Mouse (Mus musculus) kidney, postnatal 36 days (tissue): ENCODE measurements around the gene Arhgef25.

Experiments used
- DNase-seq, 2 experiments: peaks; one replicate each; pipeline ENCODE4 v3.0.0; 2021 to 2022; ENCODE audit warnings: mixed read lengths in 2 of 2

Gene Arhgef25

GRCm38 (mm10) chr10:127189651-127190381, at the start of gene Arhgef25:
Gene Arhgef25 (minus strand): TSS chr10:127190083.
- DNase-seq: peak in 1 of 2 experiments; percentile 46

DNA sequence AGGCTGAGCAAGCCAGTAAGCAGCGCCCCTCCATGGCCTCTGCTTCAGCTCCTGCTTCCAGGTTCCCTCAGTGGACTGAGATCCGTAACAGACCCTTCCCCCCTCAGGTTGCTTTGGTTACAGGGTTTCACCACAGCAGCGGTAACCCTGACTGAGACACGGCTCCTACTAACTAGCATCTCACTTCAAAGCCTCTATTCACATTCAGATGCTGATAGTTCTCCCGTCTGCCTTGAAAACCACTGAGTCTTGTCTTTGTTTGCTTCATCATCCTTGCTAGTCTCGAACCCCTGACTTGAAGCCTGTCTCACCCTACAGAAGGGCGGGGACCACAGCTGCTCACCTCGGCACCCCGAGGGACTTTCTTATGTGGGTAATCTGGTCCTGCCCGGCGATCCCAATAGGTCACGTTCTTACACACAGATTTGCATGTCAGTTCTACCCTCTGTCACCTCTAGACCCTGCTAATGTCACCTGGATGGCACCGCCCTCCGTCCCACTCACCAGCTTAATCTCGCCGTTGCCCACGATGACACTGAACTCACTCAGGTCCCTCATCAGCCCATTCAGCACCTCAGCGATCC, 48.5 kb upstream of the Arhgef25 start:
- no peak for DNase-seq

- DNase-seq: peak in 1 of 2 experiments; percentile 30
These were observed 46.7 kb upstream of the Arhgef25 start for GRCm38 (mm10) chr10:127236541-127236940.

GRCm38 (mm10) chr10:127233141-127233540, 43.3 kb upstream of the Arhgef25 start:
- peak in 1 of 2 experiments; percentile 45 for DNase-seq

GRCm38 (mm10) chr10:127231741-127232140, 41.9 kb upstream of the Arhgef25 start:
- DNase-seq: no peak

- DNase-seq: no peak
These were observed 40.8 kb upstream of the Arhgef25 start for GRCm38 (mm10) chr10:127230693-127231092.

DNA sequence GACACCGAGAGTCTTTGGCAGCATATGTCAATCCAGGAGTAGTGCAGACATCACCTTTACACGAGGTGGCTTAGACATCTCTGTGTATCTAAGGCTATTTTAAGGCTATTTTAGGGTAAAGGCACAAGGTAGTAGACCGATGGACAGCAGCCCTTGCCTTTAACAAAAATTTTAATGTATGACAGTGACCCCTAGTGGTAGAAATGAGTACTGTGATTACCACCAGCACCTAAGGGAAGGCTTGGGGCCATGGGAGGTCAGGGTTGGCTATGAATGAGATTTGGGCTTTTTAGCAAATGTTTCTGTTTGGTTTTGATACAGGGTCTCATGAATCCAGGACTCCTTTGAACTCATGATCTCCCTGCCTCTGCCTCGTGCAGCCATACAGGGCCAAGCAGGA, 39.0 kb upstream of the Arhgef25 start:
- DNase-seq: peak; percentile 51 to 74

- DNase-seq: no peak
These were observed 37.3 kb upstream of the Arhgef25 start for GRCm38 (mm10) chr10:127227163-127227562.

- peak; percentile 24 to 67 for DNase-seq
These were observed 36.5 kb upstream of the Arhgef25 start for GRCm38 (mm10) chr10:127226318-127226895.

- no peak for DNase-seq
These were observed 35.8 kb upstream of the Arhgef25 start for GRCm38 (mm10) chr10:127225732-127226131.

GRCm38 (mm10) chr10:127225213-127225612, 35.3 kb upstream of the Arhgef25 start:
- DNase-seq: no peak

DNA sequence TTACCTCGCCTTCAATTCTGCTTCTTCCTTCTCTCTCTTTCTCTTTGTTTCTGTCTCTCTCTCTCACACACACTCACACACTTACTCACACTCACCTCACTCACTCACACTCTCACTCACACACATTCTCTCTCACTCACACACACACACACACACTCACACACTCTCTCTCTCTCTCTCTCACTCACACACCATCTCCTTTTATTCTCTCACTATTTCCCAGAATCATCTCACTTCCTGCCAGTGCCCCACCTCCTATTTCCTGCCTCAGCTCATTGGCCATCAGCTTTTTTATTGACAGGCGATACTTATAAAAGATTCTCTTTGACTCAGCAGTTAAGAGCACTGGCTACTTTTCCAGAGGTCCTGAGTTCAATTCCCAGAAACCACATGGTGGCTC, 28.5 kb upstream of the Arhgef25 start:
- no peak for DNase-seq

GRCm38 (mm10) chr10:127217177-127217576, 27.3 kb upstream of the Arhgef25 start:
- no peak for DNase-seq

GRCm38 (mm10) chr10:127216456-127216855, 26.6 kb upstream of the Arhgef25 start:
- DNase-seq: no peak

DNA sequence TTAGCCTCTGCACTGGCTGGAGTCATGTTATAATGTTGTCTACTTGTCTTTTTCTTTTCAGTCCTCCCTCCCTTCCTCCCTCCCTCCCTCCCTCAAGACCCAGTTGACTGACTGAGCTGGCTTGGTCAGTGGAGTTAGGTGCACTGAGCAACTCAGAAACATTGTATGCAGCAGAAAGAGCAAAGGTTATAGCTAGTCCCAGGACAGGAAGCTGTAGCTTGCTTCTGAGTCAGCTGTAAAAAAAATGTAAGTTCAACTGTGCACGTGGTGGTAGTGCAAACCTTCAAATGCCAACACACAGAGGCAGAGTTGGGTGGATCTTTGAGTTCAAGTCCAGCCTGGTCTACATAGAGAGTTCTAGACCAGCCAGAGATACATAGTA, 24.5 kb upstream of the Arhgef25 start:
- DNase-seq: no peak

GRCm38 (mm10) chr10:127213704-127214421, 24.0 kb upstream of the Arhgef25 start:
- no peak for DNase-seq

DNA sequence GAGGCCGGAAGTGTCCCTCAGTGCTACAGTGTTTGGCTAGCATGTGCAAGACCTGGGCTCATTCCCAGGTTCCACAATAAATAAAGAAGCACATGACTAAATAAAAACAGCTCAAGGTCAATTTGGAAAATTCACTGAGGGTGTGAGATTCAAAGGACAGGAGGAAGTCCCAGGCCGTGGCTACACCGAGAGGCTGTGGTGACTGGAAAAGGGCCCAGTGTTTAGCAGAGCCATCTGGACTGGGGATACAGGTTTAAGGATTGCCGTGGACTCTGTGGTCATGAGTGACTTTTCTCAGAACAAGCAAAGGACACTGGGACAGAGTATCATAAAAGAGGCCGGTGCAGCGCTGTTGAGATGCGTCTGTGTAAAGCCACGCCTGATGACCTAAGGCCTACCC, 23.4 kb upstream of the Arhgef25 start:
- DNase-seq: no peak

DNA sequence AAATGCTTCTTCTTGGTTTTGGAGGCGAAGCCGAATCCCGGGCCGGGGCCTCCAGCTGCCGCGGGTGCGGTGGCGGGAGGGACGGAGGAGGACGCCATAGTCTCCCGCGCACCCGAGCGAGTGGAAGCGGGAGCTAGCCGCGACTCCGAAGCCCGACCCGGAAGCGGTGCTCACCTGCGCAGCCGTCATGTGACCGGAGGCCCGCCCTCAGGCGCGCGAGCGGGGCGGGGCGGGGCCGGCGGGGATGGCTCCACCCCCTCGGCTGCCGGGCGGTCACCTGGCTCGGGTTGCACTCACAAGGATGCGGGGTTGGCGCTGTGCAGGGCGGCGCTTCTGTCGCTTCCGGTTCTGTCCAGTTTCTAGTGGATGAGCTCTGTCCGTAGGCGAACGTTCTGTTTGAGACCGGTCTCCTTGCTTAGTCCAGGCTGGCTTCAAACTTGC, 21.6 kb upstream of the Arhgef25 start, which contains the start of gene Pip4k2c:
TSS of gene Pip4k2c (minus strand) at position 172 of the 441 bp plus-strand sequence.
- DNase-seq: peak; percentile 94 to 97

DNA sequence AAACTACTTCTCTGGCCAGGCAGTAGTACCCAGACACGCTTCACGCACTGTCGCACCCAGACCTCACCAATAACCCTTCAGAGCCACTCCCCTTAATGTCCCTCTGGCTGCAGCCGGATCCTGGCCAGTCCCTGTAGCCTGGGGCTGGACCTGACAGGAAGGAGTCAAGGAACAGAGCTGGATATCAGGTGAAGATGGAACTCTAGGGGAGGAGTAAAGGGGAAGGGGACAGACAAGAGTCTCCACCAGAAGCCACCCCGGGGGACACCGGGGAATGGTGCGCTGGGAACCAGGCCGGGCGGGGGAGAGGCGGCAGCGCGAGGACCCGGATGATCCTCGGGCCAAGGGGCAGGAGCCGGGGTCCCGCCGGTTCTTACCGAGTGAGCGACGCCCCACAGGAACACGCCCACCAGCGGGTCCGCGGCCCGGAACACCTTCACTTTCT, 21.1 kb upstream of the Arhgef25 start:
- DNase-seq: peak; percentile 86 to 91

GRCm38 (mm10) chr10:127209928-127210570, 20.2 kb upstream of the Arhgef25 start:
- no peak for DNase-seq

DNA sequence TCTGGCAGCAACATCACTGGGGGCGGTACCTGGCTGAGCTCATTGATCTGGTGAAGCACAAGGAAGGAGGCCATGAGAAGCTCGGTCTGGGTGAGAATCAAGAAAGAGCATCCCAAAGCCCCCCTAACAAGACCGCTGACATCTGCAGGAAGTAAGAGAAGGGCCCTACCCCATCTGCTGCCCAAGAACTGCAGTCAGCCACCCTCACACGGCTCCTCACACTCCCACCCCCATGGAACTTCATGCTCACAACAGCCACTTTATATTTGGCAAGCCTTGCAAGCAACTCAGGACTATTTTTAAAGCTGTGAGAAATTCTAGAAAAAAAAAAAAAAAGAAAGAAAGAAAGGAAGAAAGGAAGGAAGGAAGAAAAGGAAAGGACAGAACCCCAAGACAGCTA, 19.0 kb upstream of the Arhgef25 start:
- no peak for DNase-seq

- DNase-seq: no peak
These were observed 15.5 kb upstream of the Arhgef25 start for GRCm38 (mm10) chr10:127205373-127205772.

GRCm38 (mm10) chr10:127204589-127204988, 14.7 kb upstream of the Arhgef25 start:
- DNase-seq: no peak
